Mouse (Mus musculus): ENCODE results near the gene Hsp90ab1. TPM values are rescaled to one million over a fixed set of nuclear protein-coding genes. Genes with fewer than 3 reads are reported as not detected.

Gene Hsp90ab1
- total and polyA plus RNA-seq, 3 experiments = 464 to 1,319 (median 1,183) TPM

DNA sequence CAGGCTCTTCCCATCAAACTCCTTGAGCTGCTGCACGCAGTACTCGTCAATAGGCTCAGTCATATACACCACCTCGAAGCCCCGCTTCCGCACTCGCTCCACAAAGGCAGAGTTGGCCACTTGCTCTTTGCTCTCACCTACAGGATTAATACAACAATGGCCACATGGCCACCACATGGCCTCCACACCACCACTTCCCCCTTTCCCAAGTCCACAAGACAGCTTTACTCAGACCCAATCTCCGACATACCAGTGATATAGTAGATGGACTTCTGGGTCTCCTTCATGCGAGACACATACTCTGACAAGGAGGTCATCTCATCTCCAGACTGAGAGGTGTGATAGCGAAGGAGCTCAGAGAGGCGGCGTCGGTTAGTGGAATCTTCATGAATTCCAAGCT, 4.1 kb downstream of the Hsp90ab1 start:
- Histone ChIP-seq H3K27me3 (ENCODE audit: control insufficient read depth, insufficient read depth, low read length) (no peaks in the 10 kb centered on the region), H3K36me3 (ENCODE audit: control insufficient read depth, insufficient read depth, low read length) (peaks cover 17% of the 10 kb centered on the region), H3K4me3 (no peak overlapping the region), H3K9ac (ENCODE audit: low read depth, low read length) (no peak overlapping the region), H3K79me2 (replicated peaks; ENCODE audit: control insufficient read depth, insufficient read depth, low read length) (no peaks in the 10 kb centered on the region), H3K27ac (no peak overlapping the region), H3K4me1 (ENCODE audit: control insufficient read depth, insufficient read depth, low read length) (peaks cover 3% of the 10 kb centered on the region)
- WGBS = 82% methylated on average over 12 of the region's 12 CpGs
- TF ChIP-seq CTCF (IDR thresholded peaks at IDR 0.05) (no peak), EP300 (IDR thresholded peaks at IDR 0.05; ENCODE audit: insufficient read depth, low read depth, low read length) (no peak), POLR2A (IDR thresholded peaks at IDR 0.05; ENCODE audit: insufficient read depth, low read depth, low read length) (no peak)
- DNase-seq = no peak
- intact Hi-C loops (cut with DNase I) = no loop called here

DNA sequence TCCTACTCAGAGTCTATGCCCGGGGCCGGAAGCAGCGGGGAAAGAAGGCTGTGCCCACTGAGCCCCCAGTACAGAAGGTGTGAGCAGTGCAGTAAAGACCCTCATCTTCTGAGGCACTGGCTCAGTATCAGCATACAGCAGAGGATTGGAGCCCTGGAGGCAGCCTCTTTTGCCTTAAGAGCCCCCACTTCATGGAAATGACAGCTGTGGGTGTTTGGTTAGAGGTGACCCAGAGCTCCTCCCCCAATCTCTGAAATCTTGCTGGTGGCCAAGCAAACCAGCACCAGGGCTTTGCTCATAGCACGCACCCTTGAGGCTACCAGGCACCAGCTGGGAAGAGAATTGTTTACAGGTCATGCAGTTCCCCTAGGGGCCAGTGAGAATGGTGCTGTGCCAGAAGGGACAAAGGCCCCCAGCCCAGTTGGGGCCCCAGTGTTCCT, 5.9 kb downstream of the Hsp90ab1 start:
- H3K4me1 ChIP-seq (ENCODE audit: control insufficient read depth, insufficient read depth, low read length) = peaks cover 3% of the 10 kb centered on the region
- DNase-seq = no peak
- TF ChIP-seq EP300 (IDR thresholded peaks at IDR 0.05; ENCODE audit: insufficient read depth, low read depth, low read length) (0 out of 2 replicates have a peak, but pooled peaks have one; percentile 12), CTCF (IDR thresholded peaks at IDR 0.05) (no peak), POLR2A (IDR thresholded peaks at IDR 0.05; ENCODE audit: insufficient read depth, low read depth, low read length) (0 out of 2 replicates have a peak, but pooled peaks have one; percentile 17)
- H3K27me3 ChIP-seq (ENCODE audit: control insufficient read depth, insufficient read depth, low read length) = no peaks in the 10 kb centered on the region
- no peak overlapping the region for H3K27ac ChIP-seq
- whole genome bisulfite sequencing = 49% methylated on average over 4 of the region's 4 CpGs
- H3K36me3 ChIP-seq (ENCODE audit: control insufficient read depth, insufficient read depth, low read length) = peaks cover 17% of the 10 kb centered on the region
- no peaks in the 10 kb centered on the region for H3K79me2 ChIP-seq (replicated peaks; ENCODE audit: control insufficient read depth, insufficient read depth, low read length)
- no peak overlapping the region for H3K9ac ChIP-seq (ENCODE audit: low read depth, low read length)
- intact Hi-C loops (cut with DNase I) = no loop called here
- H3K4me3 ChIP-seq = no peak overlapping the region

DNA sequence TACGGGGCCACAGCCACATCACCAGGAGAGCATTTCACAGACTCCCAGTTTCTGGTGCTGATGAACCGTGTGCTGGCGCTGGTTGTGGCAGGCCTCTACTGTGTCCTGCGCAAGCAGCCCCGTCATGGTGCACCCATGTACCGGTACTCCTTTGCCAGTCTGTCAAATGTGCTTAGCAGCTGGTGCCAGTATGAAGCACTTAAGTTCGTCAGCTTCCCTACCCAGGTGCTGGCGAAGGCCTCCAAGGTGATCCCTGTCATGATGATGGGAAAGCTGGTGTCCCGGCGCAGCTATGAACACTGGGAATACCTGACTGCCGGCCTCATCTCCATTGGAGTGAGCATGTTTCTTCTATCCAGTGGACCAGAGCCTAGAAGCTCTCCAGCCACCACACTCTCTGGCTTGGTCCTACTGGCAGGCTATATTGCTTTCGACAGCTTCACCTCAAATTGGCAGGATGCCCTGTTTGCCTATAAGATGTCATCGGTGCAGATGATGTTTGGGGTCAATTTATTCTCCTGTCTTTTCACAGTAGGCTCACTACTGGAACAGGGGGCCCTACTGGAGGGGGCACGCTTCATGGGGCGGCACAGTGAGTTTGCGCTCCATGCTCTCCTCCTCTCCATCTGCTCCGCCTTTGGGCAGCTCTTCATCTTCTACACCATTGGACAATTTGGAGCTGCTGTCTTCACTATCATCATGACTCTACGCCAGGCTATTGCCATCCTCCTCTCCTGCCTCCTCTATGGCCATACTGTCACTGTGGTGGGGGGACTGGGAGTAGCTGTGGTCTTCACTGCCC, 6.5 kb downstream of the Hsp90ab1 start:
- 65% methylated on average over 18 of the region's 18 CpGs for WGBS
- intact Hi-C loops (cut with DNase I) = no loop called here
- peaks cover 17% of the 10 kb centered on the region for H3K36me3 ChIP-seq (ENCODE audit: control insufficient read depth, insufficient read depth, low read length)

DNA sequence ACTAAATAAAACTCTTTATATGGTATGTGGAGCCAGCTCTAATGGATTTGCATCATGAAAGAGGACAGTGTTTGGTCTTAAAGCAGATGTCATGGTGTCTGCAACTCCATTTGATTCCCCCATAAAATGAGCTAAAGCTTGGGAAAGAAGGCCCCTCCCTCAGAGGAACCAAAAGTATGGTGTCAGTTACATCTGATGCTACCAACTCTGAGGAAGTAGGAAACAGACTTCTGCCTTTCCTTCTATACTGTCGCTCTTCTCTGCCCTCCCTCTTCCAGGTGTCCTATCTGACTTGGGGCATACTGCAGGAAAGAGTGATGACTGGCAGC, 7.1 kb downstream of the Hsp90ab1 start:
- intact Hi-C loops (cut with DNase I) = no loop called here
- Histone ChIP-seq H3K27me3 (ENCODE audit: control insufficient read depth, insufficient read depth, low read length) (no peaks in the 10 kb centered on the region), H3K27ac (no peak overlapping the region), H3K4me1 (ENCODE audit: control insufficient read depth, insufficient read depth, low read length) (peaks cover 3% of the 10 kb centered on the region), H3K9ac (ENCODE audit: low read depth, low read length) (no peak overlapping the region), H3K79me2 (replicated peaks; ENCODE audit: control insufficient read depth, insufficient read depth, low read length) (no peaks in the 10 kb centered on the region), H3K4me3 (no peak overlapping the region), H3K36me3 (ENCODE audit: control insufficient read depth, insufficient read depth, low read length) (peaks cover 16% of the 10 kb centered on the region)
- no peak for DNase-seq
- TF ChIP-seq CTCF (IDR thresholded peaks at IDR 0.05) (no peak), EP300 (IDR thresholded peaks at IDR 0.05; ENCODE audit: insufficient read depth, low read depth, low read length) (no peak), POLR2A (IDR thresholded peaks at IDR 0.05; ENCODE audit: insufficient read depth, low read depth, low read length) (no peak)
- WGBS = 75% methylated on average over 1 of the region's 1 CpGs

More for the DNA sequence above, 6.5 kb downstream of the Hsp90ab1 start:
- Histone ChIP-seq H3K27ac (no peak overlapping the region), H3K9ac (ENCODE audit: low read depth, low read length) (no peak overlapping the region), H3K27me3 (ENCODE audit: control insufficient read depth, insufficient read depth, low read length) (no peaks in the 10 kb centered on the region), H3K4me3 (no peak overlapping the region), H3K4me1 (ENCODE audit: control insufficient read depth, insufficient read depth, low read length) (peaks cover 3% of the 10 kb centered on the region), H3K79me2 (replicated peaks; ENCODE audit: control insufficient read depth, insufficient read depth, low read length) (no peaks in the 10 kb centered on the region)
- DNase-seq = no peak
- TF ChIP-seq EP300 (IDR thresholded peaks at IDR 0.05; ENCODE audit: insufficient read depth, low read depth, low read length) (no peak), POLR2A (IDR thresholded peaks at IDR 0.05; ENCODE audit: insufficient read depth, low read depth, low read length) (no peak), CTCF (IDR thresholded peaks at IDR 0.05) (no peak)

DNA sequence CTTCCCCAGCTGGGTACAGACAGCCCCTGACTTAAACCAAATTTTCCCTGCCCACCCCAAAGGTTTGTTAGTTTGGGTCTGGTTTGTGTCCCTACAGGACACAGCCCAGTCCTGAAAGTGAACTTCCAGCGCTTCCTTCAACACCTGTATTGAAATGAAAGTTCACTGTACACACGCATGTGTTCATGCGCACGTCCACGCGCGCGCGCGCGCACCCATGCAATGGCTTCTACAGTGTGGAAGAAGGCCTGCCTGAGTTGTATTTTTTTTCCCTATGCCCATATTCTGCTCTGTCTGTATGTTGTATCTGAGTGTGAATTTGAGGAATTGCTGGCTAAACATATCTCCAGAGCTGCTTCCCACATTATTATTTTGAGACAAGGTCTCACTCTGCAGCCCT, 8.0 kb downstream of the Hsp90ab1 start:
- peaks cover 3% of the 10 kb centered on the region for H3K4me1 ChIP-seq (ENCODE audit: control insufficient read depth, insufficient read depth, low read length)
- intact Hi-C loops (cut with DNase I) = no loop called here
- no peaks in the 10 kb centered on the region for H3K79me2 ChIP-seq (replicated peaks; ENCODE audit: control insufficient read depth, insufficient read depth, low read length)
- TF ChIP-seq POLR2A (IDR thresholded peaks at IDR 0.05; ENCODE audit: insufficient read depth, low read depth, low read length) = no peak
- TF ChIP-seq CTCF (IDR thresholded peaks at IDR 0.05) = no peak
- no peak for TF ChIP-seq EP300 (IDR thresholded peaks at IDR 0.05; ENCODE audit: insufficient read depth, low read depth, low read length)
- H3K36me3 ChIP-seq (ENCODE audit: control insufficient read depth, insufficient read depth, low read length) = peaks cover 11% of the 10 kb centered on the region
- no peak overlapping the region for H3K27ac ChIP-seq
- H3K27me3 ChIP-seq (ENCODE audit: control insufficient read depth, insufficient read depth, low read length) = no peaks in the 10 kb centered on the region
- H3K4me3 ChIP-seq = no peak overlapping the region
- no peak overlapping the region for H3K9ac ChIP-seq (ENCODE audit: low read depth, low read length)
- WGBS = 93% methylated on average over 11 of the region's 11 CpGs
- DNase-seq = no peak

DNA sequence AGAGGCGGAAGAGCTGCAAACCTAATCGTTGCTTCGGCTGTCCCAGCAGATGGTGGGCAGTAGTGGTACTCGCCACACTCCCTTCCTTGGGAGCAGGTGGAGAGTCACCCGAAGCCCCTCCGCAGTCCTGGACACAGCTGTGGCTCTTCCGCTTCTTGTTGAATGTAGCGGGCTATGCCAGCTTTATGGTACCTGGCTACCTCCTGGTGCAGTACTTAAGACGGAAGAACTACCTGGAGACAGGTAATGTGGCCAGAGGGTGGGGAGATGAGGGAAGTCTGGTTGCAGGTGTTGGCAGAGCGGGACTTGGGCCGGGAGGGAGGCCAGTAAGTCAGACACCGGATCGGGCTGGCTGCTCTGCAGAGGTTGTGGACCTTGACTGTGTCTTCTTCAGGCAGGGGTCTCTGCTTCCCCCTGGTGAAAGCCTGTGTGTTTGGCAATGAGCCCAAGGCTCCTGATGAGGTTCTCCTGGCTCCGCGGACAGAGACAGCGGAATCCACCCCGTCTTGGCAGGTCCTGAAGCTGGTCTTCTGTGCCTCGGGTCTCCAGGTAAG, 8.5 kb downstream of the Hsp90ab1 start:
- Histone ChIP-seq H3K27me3 (ENCODE audit: control insufficient read depth, insufficient read depth, low read length) (no peaks in the 10 kb centered on the region), H3K36me3 (ENCODE audit: control insufficient read depth, insufficient read depth, low read length) (peaks cover 9% of the 10 kb centered on the region), H3K4me1 (ENCODE audit: control insufficient read depth, insufficient read depth, low read length) (peaks cover 3% of the 10 kb centered on the region), H3K27ac (peak overlapping the region; percentile 86), H3K79me2 (replicated peaks; ENCODE audit: control insufficient read depth, insufficient read depth, low read length) (no peaks in the 10 kb centered on the region), H3K4me3 (peak overlapping the region; percentile 99), H3K9ac (ENCODE audit: low read depth, low read length) (peak overlapping the region; percentile 93)
- no peak for DNase-seq
- WGBS = 22% methylated on average over 17 of the region's 18 CpGs
- intact Hi-C loops (cut with DNase I) = loop anchor here (1.0 kb wide), 1 partner anchor 8 kb away; no protein-coding TSS in a partner anchor
- TF ChIP-seq POLR2A (IDR thresholded peaks at IDR 0.05; ENCODE audit: insufficient read depth, low read depth, low read length) (no peak), EP300 (IDR thresholded peaks at IDR 0.05; ENCODE audit: insufficient read depth, low read depth, low read length) (no peak), CTCF (IDR thresholded peaks at IDR 0.05) (no peak)
